Mouse (Mus musculus): ENCODE results near the gene Slc38a4. TPM values are rescaled to one million over a fixed set of nuclear protein-coding genes. Genes with fewer than 3 reads are reported as not detected.

Gene Slc38a4
- polyA plus RNA-seq, 1 experiment from 2014 or later, result 53.5 TPM

DNA sequence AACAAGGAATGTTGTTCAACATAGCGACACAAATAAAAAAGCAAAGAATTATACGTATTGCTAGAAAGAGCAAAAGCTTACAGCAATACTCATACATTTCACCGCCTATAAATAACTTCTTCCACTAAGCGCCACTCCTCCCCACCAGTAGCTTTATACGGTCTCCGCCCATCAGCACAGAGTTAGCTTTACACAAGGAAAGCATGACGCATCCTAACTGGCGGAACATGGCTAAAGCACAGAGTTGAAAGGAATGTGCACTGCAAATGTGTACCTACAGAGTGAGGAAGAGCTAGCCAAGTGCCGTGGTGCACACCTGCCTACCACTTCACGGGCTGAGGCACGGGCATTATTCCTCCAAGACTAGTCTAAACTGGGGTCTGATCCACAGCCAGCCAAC, 95.4 kb downstream of the Slc38a4 start:
- DNase-seq (ENCODE audit: low spot score) (no peak), ATAC-seq (ENCODE audit: insufficient read depth, low FRiP score, low TSS enrichment) (no peak)
- 92% methylated on average over 11 of the region's 11 CpGs for WGBS
- Histone ChIP-seq H3K4me3 (ENCODE audit: low read depth, low read length) (no peak overlapping the region), H3K4me1 (ENCODE audit: control insufficient read depth, insufficient read depth, low read length) (no peaks in the 10 kb centered on the region), H3K36me3 (ENCODE audit: control insufficient read depth, insufficient read depth, low read length) (no peaks in the 10 kb centered on the region), H3K27me3 (ENCODE audit: control insufficient read depth, insufficient read depth, low read length) (no peaks in the 10 kb centered on the region), H3K4me2 (ENCODE audit: low read depth) (no peak overlapping the region), H3K9ac (ENCODE audit: low read length) (no peak overlapping the region), H3K9me3 (ENCODE audit: control insufficient read depth, low read length) (no peaks in the 10 kb centered on the region), H3K27ac (ENCODE audit: low read depth, low read length) (no peak overlapping the region)

DNA sequence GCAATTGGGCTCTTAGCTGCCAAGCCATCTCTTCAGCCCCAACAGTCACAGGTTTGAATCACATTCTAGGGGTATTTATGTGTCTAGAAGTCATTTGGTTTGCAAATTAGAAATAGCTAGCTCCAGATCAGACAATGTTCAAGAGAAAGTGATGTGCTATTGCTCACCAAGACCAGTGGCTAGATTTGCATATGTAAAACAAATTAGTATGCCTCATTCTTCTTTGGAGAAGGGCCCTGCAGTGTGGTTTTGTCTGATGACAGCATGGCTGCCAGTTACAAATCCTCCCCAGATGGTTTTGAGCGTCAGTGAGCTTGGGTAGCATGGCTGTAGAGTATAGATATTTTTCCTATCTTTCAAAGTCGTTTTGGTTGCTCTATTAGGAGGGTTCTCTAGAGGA, 96.5 kb downstream of the Slc38a4 start:
- no peak; the same call in 1 of the 2 replicates for ATAC-seq (ENCODE audit: insufficient read depth, low FRiP score, low TSS enrichment)
- H3K9ac ChIP-seq (ENCODE audit: low read length), result no peak overlapping the region

DNA sequence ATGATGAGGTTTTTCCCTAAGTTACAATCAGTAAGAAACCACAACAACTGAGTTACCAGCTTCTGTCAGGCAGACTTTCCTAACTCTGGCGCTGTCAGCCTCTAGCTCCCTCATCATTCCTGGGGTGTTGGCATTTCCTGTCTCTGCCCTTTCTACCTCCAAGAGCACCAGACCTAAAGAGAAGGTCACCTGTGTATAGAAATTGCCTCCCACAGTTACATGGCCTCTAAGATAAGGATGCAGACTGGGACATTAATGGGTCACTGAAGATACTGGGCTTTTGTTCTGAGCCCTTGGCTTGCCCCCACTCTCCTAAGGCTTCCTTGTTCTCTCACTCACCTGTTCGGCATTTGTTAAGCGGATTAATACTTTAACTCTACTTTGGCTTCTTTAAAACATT, 99.1 kb downstream of the Slc38a4 start:
- H3K9ac ChIP-seq (ENCODE audit: low read length), result no peak overlapping the region
- ATAC-seq (ENCODE audit: insufficient read depth, low FRiP score, low TSS enrichment), result no peak

More for the DNA sequence above, 96.5 kb downstream of the Slc38a4 start:
- WGBS, result 62% methylated on average over 2 of the region's 2 CpGs
- no peak for DNase-seq (ENCODE audit: low spot score)
- Histone ChIP-seq H3K36me3 (ENCODE audit: control insufficient read depth, insufficient read depth, low read length) (no peaks in the 10 kb centered on the region), H3K27me3 (ENCODE audit: control insufficient read depth, insufficient read depth, low read length) (no peaks in the 10 kb centered on the region), H3K9me3 (ENCODE audit: control insufficient read depth, low read length) (no peaks in the 10 kb centered on the region), H3K27ac (ENCODE audit: low read depth, low read length) (no peak overlapping the region), H3K4me1 (ENCODE audit: control insufficient read depth, insufficient read depth, low read length) (no peaks in the 10 kb centered on the region), H3K4me2 (ENCODE audit: low read depth) (no peak overlapping the region), H3K4me3 (ENCODE audit: low read depth, low read length) (no peak overlapping the region)

DNA sequence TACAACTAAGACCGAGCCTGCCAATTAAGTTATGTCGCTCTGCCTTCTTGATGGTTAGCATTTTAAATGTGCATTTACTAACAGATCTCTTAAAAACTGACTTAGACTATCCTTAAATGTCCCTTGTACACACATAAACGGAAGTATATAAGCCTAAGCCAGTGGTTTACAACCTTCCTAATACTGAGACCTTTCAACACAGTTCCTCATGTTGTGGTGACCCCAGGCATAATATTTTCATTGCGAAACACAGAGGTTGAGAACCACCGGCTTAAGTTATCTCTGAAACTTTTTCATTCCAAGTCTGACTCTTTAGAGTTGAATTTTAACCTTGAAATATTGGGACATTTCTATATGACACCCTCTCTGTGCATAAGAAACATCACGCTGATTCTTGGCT, 101.4 kb downstream of the Slc38a4 start:
- H3K4me2 ChIP-seq (ENCODE audit: low read depth), result no peak overlapping the region
- H3K27me3 ChIP-seq (ENCODE audit: control insufficient read depth, insufficient read depth, low read length), result no peaks in the 10 kb centered on the region
- H3K4me1 ChIP-seq (ENCODE audit: control insufficient read depth, insufficient read depth, low read length), result no peaks in the 10 kb centered on the region; the same call in 1 of the 2 replicates
- H3K4me3 ChIP-seq (ENCODE audit: low read depth, low read length), result no peak overlapping the region
- H3K9me3 ChIP-seq (ENCODE audit: control insufficient read depth, low read length), result no peaks in the 10 kb centered on the region
- WGBS, result 95% methylated on average over 6 of the region's 6 CpGs
- ATAC-seq (ENCODE audit: insufficient read depth, low FRiP score, low TSS enrichment), result no peak
- H3K9ac ChIP-seq (ENCODE audit: low read length), result no peak overlapping the region
- no peak for DNase-seq (ENCODE audit: low spot score)
- H3K36me3 ChIP-seq (ENCODE audit: control insufficient read depth, insufficient read depth, low read length), result no peaks in the 10 kb centered on the region
- H3K27ac ChIP-seq (ENCODE audit: low read depth, low read length), result no peak overlapping the region

More for the DNA sequence above, 99.1 kb downstream of the Slc38a4 start:
- WGBS, result 93% methylated on average over 3 of the region's 3 CpGs
- Histone ChIP-seq H3K4me3 (ENCODE audit: low read depth, low read length) (no peak overlapping the region), H3K4me2 (ENCODE audit: low read depth) (no peak overlapping the region), H3K9me3 (ENCODE audit: control insufficient read depth, low read length) (no peaks in the 10 kb centered on the region), H3K36me3 (ENCODE audit: control insufficient read depth, insufficient read depth, low read length) (no peaks in the 10 kb centered on the region), H3K4me1 (ENCODE audit: control insufficient read depth, insufficient read depth, low read length) (no peaks in the 10 kb centered on the region; the same call in 1 of the 2 replicates), H3K27ac (ENCODE audit: low read depth, low read length) (no peak overlapping the region), H3K27me3 (ENCODE audit: control insufficient read depth, insufficient read depth, low read length) (no peaks in the 10 kb centered on the region)
- DNase-seq (ENCODE audit: low spot score), result no peak

DNA sequence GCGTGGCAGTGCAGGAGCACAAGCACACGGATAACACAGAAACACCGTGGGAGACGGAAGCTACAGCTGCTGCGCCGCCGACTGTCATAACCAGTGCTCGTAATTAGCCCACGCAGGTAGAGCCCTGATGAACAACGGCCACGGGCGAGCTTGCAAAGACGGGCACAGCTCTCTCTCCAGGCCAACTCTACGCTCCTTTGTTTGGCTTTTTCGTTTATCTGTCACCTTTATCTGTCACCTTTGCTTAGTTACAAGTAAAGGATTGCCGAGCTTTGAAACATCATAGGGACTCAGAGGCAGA, 101.9 kb downstream of the Slc38a4 start:
- ATAC-seq (ENCODE audit: insufficient read depth, low FRiP score, low TSS enrichment) (0 out of 2 replicates have a peak, but pooled peaks have one; percentile 16), DNase-seq (ENCODE audit: low spot score) (no peak)
- no peaks in the 10 kb centered on the region; the same call in 1 of the 2 replicates for H3K4me1 ChIP-seq (ENCODE audit: control insufficient read depth, insufficient read depth, low read length)
- H3K9ac ChIP-seq (ENCODE audit: low read length), result peak overlapping the region; percentile 67
- H3K36me3 ChIP-seq (ENCODE audit: control insufficient read depth, insufficient read depth, low read length), result no peaks in the 10 kb centered on the region
- no peaks in the 10 kb centered on the region for H3K27me3 ChIP-seq (ENCODE audit: control insufficient read depth, insufficient read depth, low read length)
- peak overlapping the region; percentile 38 for H3K4me2 ChIP-seq (ENCODE audit: low read depth)
- no peaks in the 10 kb centered on the region for H3K9me3 ChIP-seq (ENCODE audit: control insufficient read depth, low read length)
- no peak overlapping the region for H3K27ac ChIP-seq (ENCODE audit: low read depth, low read length)
- WGBS, result 70% methylated on average over 16 of the region's 16 CpGs
- peak overlapping the region; percentile 25 for H3K4me3 ChIP-seq (ENCODE audit: low read depth, low read length)

DNA sequence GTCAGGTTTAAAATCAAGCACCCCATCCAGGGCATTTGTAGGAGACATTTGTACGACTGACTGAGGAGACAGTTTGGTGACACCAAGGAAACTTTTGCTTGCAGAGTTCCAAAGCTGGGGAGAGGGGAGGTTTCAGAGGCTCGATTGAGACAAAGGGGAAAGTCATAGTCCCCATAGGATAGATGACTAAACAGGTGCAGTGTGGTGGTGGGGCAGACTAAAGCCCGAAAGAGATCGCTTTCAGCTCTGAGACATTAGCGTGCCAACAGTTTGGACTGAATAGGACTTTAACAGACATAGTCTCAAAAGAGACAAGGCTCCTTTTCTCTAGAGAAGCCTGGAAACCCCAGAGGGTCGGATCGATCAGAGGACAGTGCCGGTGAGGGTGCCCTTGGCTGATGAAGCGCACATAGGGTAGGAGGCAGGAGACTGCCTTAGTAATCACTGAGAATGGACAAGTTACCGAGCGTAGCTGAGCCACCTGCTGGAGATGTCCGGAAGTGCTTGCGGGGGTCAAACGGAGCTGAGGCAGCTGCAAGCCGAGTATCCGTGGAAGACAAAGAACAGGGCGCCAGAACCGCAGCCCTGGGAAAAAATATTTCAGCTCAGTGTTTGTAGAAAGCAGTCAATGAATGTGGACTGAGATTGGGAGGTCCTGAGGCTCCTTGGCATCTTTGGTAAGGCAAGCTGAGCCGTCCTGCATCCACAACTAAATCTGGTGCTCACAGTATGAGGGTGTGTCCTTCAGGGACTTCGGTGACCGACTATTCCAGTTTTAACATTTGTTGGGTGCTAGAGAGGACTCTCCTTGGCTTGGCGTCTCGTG, 102.4 kb downstream of the Slc38a4 start:
- Histone ChIP-seq H3K9me3 (ENCODE audit: control insufficient read depth, low read length) (no peaks in the 10 kb centered on the region), H3K9ac (ENCODE audit: low read length) (peak overlapping the region; percentile 67), H3K4me2 (ENCODE audit: low read depth) (peak overlapping the region; percentile 38), H3K4me1 (ENCODE audit: control insufficient read depth, insufficient read depth, low read length) (no peaks in the 10 kb centered on the region; the same call in 1 of the 2 replicates), H3K27me3 (ENCODE audit: control insufficient read depth, insufficient read depth, low read length) (no peaks in the 10 kb centered on the region), H3K36me3 (ENCODE audit: control insufficient read depth, insufficient read depth, low read length) (no peaks in the 10 kb centered on the region), H3K27ac (ENCODE audit: low read depth, low read length) (no peak overlapping the region), H3K4me3 (ENCODE audit: low read depth, low read length) (peak overlapping the region; percentile 25)
- DNase-seq (ENCODE audit: low spot score), result peak; percentile 85
- WGBS, result 33% methylated on average over 23 of the region's 23 CpGs
- ATAC-seq (ENCODE audit: insufficient read depth, low FRiP score, low TSS enrichment), result peak; percentile 77

DNA sequence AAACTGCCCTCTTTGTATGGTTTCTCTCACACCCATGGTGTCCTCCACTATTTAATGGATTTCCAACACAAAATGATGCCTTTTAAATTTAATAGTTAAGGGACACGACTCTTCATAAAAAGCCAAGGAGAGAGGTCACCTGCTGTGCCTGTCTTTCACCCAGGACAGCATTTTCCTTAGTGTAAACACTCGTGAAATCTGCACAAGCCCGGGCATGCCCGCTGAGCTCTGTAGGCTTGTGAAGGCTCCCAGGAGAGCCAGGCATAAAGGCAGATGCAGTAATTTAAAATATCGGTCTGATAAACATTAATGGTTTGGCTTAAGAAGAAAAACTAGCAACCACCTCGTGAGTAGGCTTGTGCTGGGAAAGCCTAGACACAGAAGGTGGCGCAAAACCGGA, 103.3 kb downstream of the Slc38a4 start:
- 69% methylated on average over 8 of the region's 8 CpGs for WGBS
- H3K4me2 ChIP-seq (ENCODE audit: low read depth), result no peak overlapping the region
- DNase-seq (ENCODE audit: low spot score) (no peak), ATAC-seq (ENCODE audit: insufficient read depth, low FRiP score, low TSS enrichment) (no peak)
- no peaks in the 10 kb centered on the region for H3K36me3 ChIP-seq (ENCODE audit: control insufficient read depth, insufficient read depth, low read length)
- no peaks in the 10 kb centered on the region; the same call in 1 of the 2 replicates for H3K4me1 ChIP-seq (ENCODE audit: control insufficient read depth, insufficient read depth, low read length)
- no peak overlapping the region for H3K27ac ChIP-seq (ENCODE audit: low read depth, low read length)
- no peak overlapping the region for H3K4me3 ChIP-seq (ENCODE audit: low read depth, low read length)
- H3K27me3 ChIP-seq (ENCODE audit: control insufficient read depth, insufficient read depth, low read length), result no peaks in the 10 kb centered on the region
- no peak overlapping the region for H3K9ac ChIP-seq (ENCODE audit: low read length)
- no peaks in the 10 kb centered on the region for H3K9me3 ChIP-seq (ENCODE audit: control insufficient read depth, low read length)

DNA sequence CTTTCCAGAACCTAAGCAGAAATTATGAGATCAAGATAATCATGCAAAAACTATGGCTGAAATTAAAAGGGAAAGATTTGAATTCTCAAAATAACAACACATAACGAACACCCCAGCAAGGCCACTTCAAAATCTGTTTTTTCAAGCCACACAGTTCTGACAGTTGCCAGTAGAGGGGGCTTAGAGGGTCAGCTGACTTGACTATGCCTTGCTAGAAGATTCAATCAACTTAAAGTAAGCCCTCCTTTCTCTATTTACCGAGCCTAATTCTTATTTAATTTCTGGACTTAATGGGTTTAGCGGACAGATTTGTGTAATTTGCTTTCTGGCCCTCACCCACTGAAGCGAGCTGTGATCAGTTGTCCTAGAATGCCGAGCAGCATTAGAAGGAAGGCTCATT, 104.0 kb downstream of the Slc38a4 start:
- no peaks in the 10 kb centered on the region for H3K36me3 ChIP-seq (ENCODE audit: control insufficient read depth, insufficient read depth, low read length)
- WGBS, result 67% methylated on average over 5 of the region's 5 CpGs
- H3K27ac ChIP-seq (ENCODE audit: low read depth, low read length), result no peak overlapping the region
- no peaks in the 10 kb centered on the region for H3K27me3 ChIP-seq (ENCODE audit: control insufficient read depth, insufficient read depth, low read length)
- H3K9me3 ChIP-seq (ENCODE audit: control insufficient read depth, low read length), result no peaks in the 10 kb centered on the region
- H3K9ac ChIP-seq (ENCODE audit: low read length), result no peak overlapping the region
- no peak overlapping the region for H3K4me3 ChIP-seq (ENCODE audit: low read depth, low read length)
- H3K4me2 ChIP-seq (ENCODE audit: low read depth), result no peak overlapping the region
- DNase-seq (ENCODE audit: low spot score) (peak; percentile 25), ATAC-seq (ENCODE audit: insufficient read depth, low FRiP score, low TSS enrichment) (no peak)
- H3K4me1 ChIP-seq (ENCODE audit: control insufficient read depth, insufficient read depth, low read length), result no peaks in the 10 kb centered on the region; the same call in 1 of the 2 replicates

DNA sequence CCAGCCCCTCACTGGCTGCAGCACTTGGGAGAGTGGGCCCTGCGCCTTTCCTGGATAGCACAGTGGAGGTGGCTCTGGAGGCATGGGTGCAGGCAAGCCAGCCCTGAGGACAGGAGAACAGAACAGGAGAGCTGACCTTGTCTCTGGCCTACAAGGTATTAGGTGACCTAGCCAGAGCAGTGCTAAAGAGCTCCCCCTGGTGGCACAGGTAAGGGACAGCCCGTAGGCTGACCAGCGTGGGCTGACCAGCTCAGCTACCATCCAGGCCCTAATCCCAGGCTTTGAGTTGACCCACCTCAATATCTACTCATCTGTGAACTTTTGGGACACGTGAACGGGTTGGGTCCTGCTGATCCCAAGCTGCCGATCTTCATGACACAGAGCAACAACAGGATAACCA, 107.3 kb downstream of the Slc38a4 start:
- Histone ChIP-seq H3K4me2 (ENCODE audit: low read depth) (no peak overlapping the region), H3K27ac (ENCODE audit: low read depth, low read length) (no peak overlapping the region), H3K4me1 (ENCODE audit: control insufficient read depth, insufficient read depth, low read length) (no peaks in the 10 kb centered on the region), H3K36me3 (ENCODE audit: control insufficient read depth, insufficient read depth, low read length) (no peaks in the 10 kb centered on the region), H3K4me3 (ENCODE audit: low read depth, low read length) (no peak overlapping the region), H3K9me3 (ENCODE audit: control insufficient read depth, low read length) (no peaks in the 10 kb centered on the region), H3K27me3 (ENCODE audit: control insufficient read depth, insufficient read depth, low read length) (no peaks in the 10 kb centered on the region), H3K9ac (ENCODE audit: low read length) (no peak overlapping the region)
- WGBS, result 67% methylated on average over 6 of the region's 6 CpGs
- no peak for ATAC-seq (ENCODE audit: insufficient read depth, low FRiP score, low TSS enrichment)
- DNase-seq (ENCODE audit: low spot score), result no peak

Measured in neural tube, embryonic 11.5 days (tissue).